Mouse (Mus musculus): ENCODE results near the gene Parva.

The Parva gene

GRCm38 (mm10) chr7:112413286-112413685 is 14.0 kb upstream of the Parva start:
- Histone ChIP-seq H3K4me1 (replicated peaks; ENCODE audit: low read depth, low read length) (peaks cover 28% of the 10 kb centered on the region), H3K4me3 (replicated peaks; ENCODE audit: low read length) (no peak overlapping the region), H3K9me3 (ENCODE audit: low read length) (no peaks in the 10 kb centered on the region), H3K36me3 (ENCODE audit: insufficient read depth, low read length) (no peaks in the 10 kb centered on the region), H3K27me3 (ENCODE audit: insufficient read depth, low read length) (peaks cover 14% of the 10 kb centered on the region)
- TF ChIP-seq NANOG (IDR thresholded peaks at IDR 0.05; ENCODE audit: borderline replicate concordance, low read length) (no peak), CTCF (conservative IDR thresholded peaks at IDR 0.05; ENCODE audit: low read length) (no peak), POU5F1 (IDR thresholded peaks at IDR 0.05; ENCODE audit: borderline replicate concordance, low read length) (no peak)

GRCm38 (mm10) chr7:112416058-112416526 is 11.2 kb upstream of the Parva start:
- no peaks in the 10 kb centered on the region for H3K36me3 ChIP-seq (ENCODE audit: insufficient read depth, low read length)
- peak overlapping the region; percentile 17; the same call in 1 of the 2 replicates for H3K4me3 ChIP-seq (replicated peaks; ENCODE audit: low read length)
- H3K27me3 ChIP-seq (ENCODE audit: insufficient read depth, low read length), result peaks cover 16% of the 10 kb centered on the region
- no peak for TF ChIP-seq NANOG (IDR thresholded peaks at IDR 0.05; ENCODE audit: borderline replicate concordance, low read length)
- no peak for TF ChIP-seq POU5F1 (IDR thresholded peaks at IDR 0.05; ENCODE audit: borderline replicate concordance, low read length)
- no peaks in the 10 kb centered on the region for H3K9me3 ChIP-seq (ENCODE audit: low read length)
- peaks cover 33% of the 10 kb centered on the region for H3K4me1 ChIP-seq (replicated peaks; ENCODE audit: low read depth, low read length)

- Histone ChIP-seq H3K4me3 (replicated peaks; ENCODE audit: low read length) (peak overlapping the region; percentile 17; the same call in 1 of the 2 replicates), H3K36me3 (ENCODE audit: insufficient read depth, low read length) (no peaks in the 10 kb centered on the region), H3K4me1 (replicated peaks; ENCODE audit: low read depth, low read length) (peaks cover 33% of the 10 kb centered on the region), H3K27me3 (ENCODE audit: insufficient read depth, low read length) (peaks cover 16% of the 10 kb centered on the region), H3K9me3 (ENCODE audit: low read length) (no peaks in the 10 kb centered on the region)
- TF ChIP-seq NANOG (IDR thresholded peaks at IDR 0.05; ENCODE audit: borderline replicate concordance, low read length) (no peak), POU5F1 (IDR thresholded peaks at IDR 0.05; ENCODE audit: borderline replicate concordance, low read length) (no peak), CTCF (conservative IDR thresholded peaks at IDR 0.05; ENCODE audit: low read length) (no peak)
These were observed 10.4 kb upstream of the Parva start for GRCm38 (mm10) chr7:112416730-112417513.

GRCm38 (mm10) chr7:112417598-112417997 is 9.7 kb upstream of the Parva start:
- Histone ChIP-seq H3K4me1 (replicated peaks; ENCODE audit: low read depth, low read length) (peaks cover 33% of the 10 kb centered on the region), H3K9me3 (ENCODE audit: low read length) (no peaks in the 10 kb centered on the region), H3K4me3 (replicated peaks; ENCODE audit: low read length) (no peak overlapping the region), H3K27me3 (ENCODE audit: insufficient read depth, low read length) (peaks cover 16% of the 10 kb centered on the region), H3K36me3 (ENCODE audit: insufficient read depth, low read length) (no peaks in the 10 kb centered on the region)
- TF ChIP-seq POU5F1 (IDR thresholded peaks at IDR 0.05; ENCODE audit: borderline replicate concordance, low read length), result no peak
- no peak for TF ChIP-seq CTCF (conservative IDR thresholded peaks at IDR 0.05; ENCODE audit: low read length)
- no peak for TF ChIP-seq NANOG (IDR thresholded peaks at IDR 0.05; ENCODE audit: borderline replicate concordance, low read length)

GRCm38 (mm10) chr7:112423438-112423837 is 3.9 kb upstream of the Parva start:
- TF ChIP-seq POU5F1 (IDR thresholded peaks at IDR 0.05; ENCODE audit: borderline replicate concordance, low read length) (no peak), NANOG (IDR thresholded peaks at IDR 0.05; ENCODE audit: borderline replicate concordance, low read length) (no peak), CTCF (conservative IDR thresholded peaks at IDR 0.05; ENCODE audit: low read length) (no peak)
- Histone ChIP-seq H3K9me3 (ENCODE audit: low read length) (no peaks in the 10 kb centered on the region), H3K4me1 (replicated peaks; ENCODE audit: low read depth, low read length) (peaks cover 12% of the 10 kb centered on the region), H3K27me3 (ENCODE audit: insufficient read depth, low read length) (peaks cover 31% of the 10 kb centered on the region), H3K36me3 (ENCODE audit: insufficient read depth, low read length) (no peaks in the 10 kb centered on the region), H3K4me3 (replicated peaks; ENCODE audit: low read length) (no peak overlapping the region)

GRCm38 (mm10) chr7:112426811-112427210 is 494 bp upstream of the Parva start:
- TF ChIP-seq POU5F1 (IDR thresholded peaks at IDR 0.05; ENCODE audit: borderline replicate concordance, low read length) (no peak), CTCF (conservative IDR thresholded peaks at IDR 0.05; ENCODE audit: low read length) (no peak), NANOG (IDR thresholded peaks at IDR 0.05; ENCODE audit: borderline replicate concordance, low read length) (no peak)
- H3K36me3 ChIP-seq (ENCODE audit: insufficient read depth, low read length), result no peaks in the 10 kb centered on the region
- peaks cover 9% of the 10 kb centered on the region for H3K4me1 ChIP-seq (replicated peaks; ENCODE audit: low read depth, low read length)
- H3K4me3 ChIP-seq (replicated peaks; ENCODE audit: low read length), result no peak overlapping the region
- H3K9me3 ChIP-seq (ENCODE audit: low read length), result no peaks in the 10 kb centered on the region
- peaks cover 46% of the 10 kb centered on the region for H3K27me3 ChIP-seq (ENCODE audit: insufficient read depth, low read length)

- Histone ChIP-seq H3K4me3 (replicated peaks; ENCODE audit: low read length) (peak overlapping the region; percentile 80), H3K9me3 (ENCODE audit: low read length) (no peaks in the 10 kb centered on the region), H3K4me1 (replicated peaks; ENCODE audit: low read depth, low read length) (peaks cover 9% of the 10 kb centered on the region), H3K27me3 (ENCODE audit: insufficient read depth, low read length) (peaks cover 46% of the 10 kb centered on the region), H3K36me3 (ENCODE audit: insufficient read depth, low read length) (no peaks in the 10 kb centered on the region)
- no peak for TF ChIP-seq NANOG (IDR thresholded peaks at IDR 0.05; ENCODE audit: borderline replicate concordance, low read length)
- TF ChIP-seq CTCF (conservative IDR thresholded peaks at IDR 0.05; ENCODE audit: low read length), result no peak
- no peak for TF ChIP-seq POU5F1 (IDR thresholded peaks at IDR 0.05; ENCODE audit: borderline replicate concordance, low read length)
These were observed 842 bp downstream of the Parva start for GRCm38 (mm10) chr7:112428158-112428535.

- Histone ChIP-seq H3K4me3 (replicated peaks; ENCODE audit: low read length) (no peak overlapping the region), H3K36me3 (ENCODE audit: insufficient read depth, low read length) (no peaks in the 10 kb centered on the region), H3K9me3 (ENCODE audit: low read length) (no peaks in the 10 kb centered on the region), H3K4me1 (replicated peaks; ENCODE audit: low read depth, low read length) (peaks cover 8% of the 10 kb centered on the region), H3K27me3 (ENCODE audit: insufficient read depth, low read length) (peaks cover 25% of the 10 kb centered on the region)
- TF ChIP-seq NANOG (IDR thresholded peaks at IDR 0.05; ENCODE audit: borderline replicate concordance, low read length) (no peak), POU5F1 (IDR thresholded peaks at IDR 0.05; ENCODE audit: borderline replicate concordance, low read length) (no peak), CTCF (conservative IDR thresholded peaks at IDR 0.05; ENCODE audit: low read length) (no peak)
These were observed 12.5 kb downstream of the Parva start for GRCm38 (mm10) chr7:112439846-112440245.
